12 mouse cellular contexts compared by ENCODE assay signal in genomic region chr5:131277227-131277626, GRCm38 (mm10). TPM values are rescaled to one million over a fixed set of nuclear protein-coding genes. Genes with fewer than 3 reads are reported as not detected.
A peak's percentile ranks its signal among the peaks of the same experiment; 100 is the strongest.
DNase-seq lines count a peak whose midpoint lies in the region; ATAC-seq and TF ChIP-seq lines count a peak whose summit lies in the region.
"Had no signal": no experiment of that assay in that cellular context is flagged by ENCODE, and none has a peak within 500 bp of the region (broad histone marks: within the 10 kb centered on the region; RNA-seq: fewer than 3 reads in every experiment).

No protein-coding gene starts in this region.

- intact Hi-C loops in left cerebral cortex, adult 2 months (cut with DNase I) = no loop called here

- H3K4me1 ChIP-seq in midbrain, postnatal 0 days (ENCODE audit: insufficient read depth, low read length) = peaks cover 3% of the 10 kb centered on the region; the same call in 1 of the 2 replicates
- no peaks in the 10 kb centered on the region for H3K4me1 ChIP-seq in midbrain, embryonic 10.5 days
- H3K4me1 ChIP-seq: neural tube, embryonic 12.5 days had no signal

- no peak overlapping the region for H3K27ac ChIP-seq in midbrain, postnatal 0 days (ENCODE audit: low read depth, low read length)
- no peak overlapping the region for H3K27ac ChIP-seq in midbrain, embryonic 10.5 days (replicated peaks)
- H3K27ac ChIP-seq in left cerebral cortex, adult 2 months = no peak overlapping the region
- H3K27ac ChIP-seq: liver, embryonic 14.5 days; neural tube, embryonic 12.5 days had no signal

- no peaks in the 10 kb centered on the region for H3K36me3 ChIP-seq in midbrain, postnatal 0 days (ENCODE audit: insufficient read depth, low read length)
- H3K36me3 ChIP-seq in midbrain, embryonic 10.5 days = no peaks in the 10 kb centered on the region
- H3K36me3 ChIP-seq: neural tube, embryonic 12.5 days had no signal

- no peak for ATAC-seq in midbrain, postnatal 0 days (ENCODE audit: low FRiP score)
- no peak for ATAC-seq in CD4-positive, CD25-positive, alpha-beta regulatory T cell, adult 4 months

- TF ChIP-seq CTCF in midbrain, postnatal 0 days (IDR thresholded peaks at IDR 0.05) = no peak
- no peak for TF ChIP-seq CTCF in left cerebral cortex, adult 2 months (IDR thresholded peaks at IDR 0.05)

- 54% methylated on average over 7 of the region's 7 CpGs for WGBS in midbrain, postnatal 0 days
- WGBS in midbrain, embryonic 10.5 days = 94% methylated on average over 7 of the region's 7 CpGs

- no peak overlapping the region for H3K4me2 ChIP-seq in midbrain, postnatal 0 days (ENCODE audit: low read depth, low read length, poor library complexity, severe bottlenecking)
- H3K4me2 ChIP-seq: neural tube, embryonic 12.5 days had no signal

- peak; percentile 51 for DNase-seq in gastrocnemius, adult 18-20 months (ENCODE audit: low spot score)
- no peak for DNase-seq in gastrocnemius, postnatal 25 days
- DNase-seq in midbrain, postnatal 0 days (ENCODE audit: low spot score) = peak; percentile 39
- no peak for DNase-seq in midbrain, embryonic 10.5 days (ENCODE audit: low spot score)
- DNase-seq in left cerebral cortex, adult 2 months (ENCODE audit: extremely low spot score in 1 of 2, low spot score in 2 of 2) = peak; percentile 27 to 57
- DNase-seq in skeletal muscle tissue, adult 2 months (ENCODE audit: low read depth, low spot score) = peak; percentile 53
- no peak for DNase-seq in yolk sac, embryonic 10.5 days (ENCODE audit: low spot score)
- DNase-seq: thymus, adult 18-20 months had no signal

- no peak overlapping the region for H3K4me3 ChIP-seq in midbrain, postnatal 0 days (ENCODE audit: low read depth, low read length)
- no peak overlapping the region for H3K4me3 ChIP-seq in midbrain, embryonic 10.5 days
- H3K4me3 ChIP-seq in left cerebral cortex, adult 2 months = no peak overlapping the region
- H3K4me3 ChIP-seq: erythroblast, embryonic 14.5 days; neural tube, embryonic 12.5 days had no signal

- no peaks in the 10 kb centered on the region for H3K9me3 ChIP-seq in midbrain, postnatal 0 days (ENCODE audit: low read length)
- no peaks in the 10 kb centered on the region for H3K9me3 ChIP-seq in midbrain, embryonic 10.5 days (replicated peaks)
- H3K9me3 ChIP-seq: neural tube, embryonic 12.5 days had no signal

- no peak overlapping the region for H3K9ac ChIP-seq in midbrain, postnatal 0 days (replicated peaks; ENCODE audit: low read length, poor library complexity, severe bottlenecking)
- H3K9ac ChIP-seq: liver, embryonic 14.5 days; neural tube, embryonic 12.5 days had no signal

- no peaks in the 10 kb centered on the region for H3K27me3 ChIP-seq in midbrain, postnatal 0 days (ENCODE audit: insufficient read depth, low read length)
- no peaks in the 10 kb centered on the region for H3K27me3 ChIP-seq in midbrain, embryonic 10.5 days (ENCODE audit: low read depth, poor library complexity, severe bottlenecking)
- H3K27me3 ChIP-seq: neural tube, embryonic 12.5 days had no signal

RNA-seq across cellular contexts. Expression of gene Galnt17, which starts 31.1 kb away (rescaled TPM):
- total RNA-seq in gastrocnemius, adult 18-20 months (2021) = 1 to 10 TPM; 3.3 to 9.2 TPM
- total RNA-seq in gastrocnemius, postnatal 25 days (2021) = 1 to 10 TPM; 4.4 to 8.6 TPM
- 16.7 and 27.0 TPM in 2 replicates for total RNA-seq in midbrain, postnatal 0 days (2014; rRNA removed)
- 4.0 and 4.8 TPM in 2 replicates for polyA plus RNA-seq in midbrain, postnatal 0 days (2015; fragmentation: Nextera tagmentation; extraction: Ambion mirVana)
- polyA plus RNA-seq in midbrain, embryonic 10.5 days (2016; fragmentation: Nextera tagmentation; extraction: Ambion mirVana) = 1.2 and 1.3 TPM in 2 replicates
- total RNA-seq in left cerebral cortex, adult 2 months (2021) = 10 to 100 TPM; 36.4 to 38.6 TPM
- polyA plus RNA-seq in CD4-positive, CD25-positive, alpha-beta regulatory T cell, adult 4 months (2017; shearing (Covaris generic)) = not detected
- polyA plus RNA-seq: erythroblast, embryonic 14.5 days had no signal

Comparison
In these comparisons a context has a peak if more than half of its experiments do, and no peak if none do; other contexts are left out.
1. DNase-seq: peak in gastrocnemius, adult 18-20 months (single experiment), midbrain, postnatal 0 days (single experiment), left cerebral cortex, adult 2 months (2 of 2) and skeletal muscle tissue, adult 2 months (single experiment); none in gastrocnemius, postnatal 25 days (single experiment), midbrain, embryonic 10.5 days (single experiment) and yolk sac, embryonic 10.5 days (single experiment).